Mouse (Mus musculus): ENCODE data around the gene Cep41. TPM values are rescaled to one million over a fixed set of nuclear protein-coding genes. Genes with fewer than 3 reads are reported as not detected.
A peak's percentile ranks its signal among the peaks of the same experiment; 100 is the strongest.

Cep41 gene
- polyA plus RNA-seq, 1 experiment from 2014 or later: 16.0 TPM

DNA sequence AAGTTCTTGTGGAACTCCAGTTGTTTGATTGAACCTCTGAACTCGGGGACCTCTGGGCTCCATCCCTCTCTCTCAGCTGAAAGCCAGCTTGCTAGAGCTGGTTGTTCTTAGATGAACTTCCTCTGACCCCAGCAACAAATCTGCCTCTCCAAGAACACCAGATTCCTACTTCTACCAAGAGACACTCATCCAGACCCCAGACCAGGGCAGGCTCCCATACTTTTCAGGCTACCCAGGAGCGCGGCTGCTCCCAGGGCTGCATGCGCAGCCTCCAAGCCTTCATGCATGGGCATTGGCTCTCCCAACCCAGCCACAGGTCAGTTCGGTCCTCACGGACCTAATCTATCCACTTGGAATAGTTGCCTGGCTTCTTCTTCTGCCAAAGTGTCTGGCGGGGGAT lies 29.8 kb upstream of the Cep41 start, which contains the start of gene Mest:
Gene Mest (plus strand): TSS at position 217 of the 400 bp plus-strand sequence.
- H3K4me3 ChIP-seq: no peak within 1 kb of the TSS
- peaks cover 36% of the 10 kb centered on the region for H3K4me1 ChIP-seq (replicated peaks)
- no peaks in the 10 kb centered on the region for H3K9me3 ChIP-seq
- no peak for DNase-seq (ENCODE audit: low spot score)
- 77% methylated on average over 7 of the region's 7 CpGs for WGBS
- no peaks in the 10 kb centered on the region for H3K27me3 ChIP-seq (ENCODE audit: insufficient read depth, poor library complexity, severe bottlenecking)
- H3K27ac ChIP-seq: peak within 1 kb of the TSS; percentile 64
- H3K36me3 ChIP-seq: no peaks in the 10 kb centered on the region

DNA sequence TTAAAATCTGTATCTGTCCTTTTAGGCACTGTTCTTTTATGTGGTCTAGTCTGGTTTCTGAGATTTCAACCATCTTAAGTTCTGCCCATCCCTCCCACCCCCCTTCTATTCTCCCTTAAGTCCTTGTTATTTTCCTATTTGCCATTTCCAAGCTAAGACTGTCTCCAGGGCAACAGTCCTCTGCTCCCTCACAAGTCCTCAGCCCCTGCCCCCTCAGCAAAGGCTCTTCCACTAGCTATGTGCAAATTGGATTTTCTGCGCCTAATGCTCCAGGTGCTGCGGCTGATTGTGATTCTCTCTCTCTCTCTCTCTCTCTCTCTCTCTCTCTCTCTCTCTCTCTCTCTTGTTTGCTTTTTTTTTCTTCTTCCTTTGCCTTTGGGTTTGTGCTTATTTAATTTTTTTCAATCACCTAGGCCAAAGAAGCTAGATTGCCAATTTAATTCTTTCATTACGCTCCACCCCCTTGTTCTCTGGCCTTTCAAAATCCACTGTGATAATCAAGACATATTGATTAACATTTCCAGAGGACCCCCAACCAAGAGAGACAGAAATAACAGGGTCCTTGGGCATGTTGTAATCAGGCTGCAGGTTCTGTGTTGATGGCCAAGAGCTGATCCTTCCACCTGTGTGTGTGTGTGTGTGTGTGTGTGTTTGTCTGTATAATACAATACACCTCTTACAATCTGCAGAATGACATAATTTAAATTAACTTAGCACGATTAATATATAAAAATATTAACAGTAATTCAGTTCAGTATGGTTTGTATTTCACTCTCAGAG lies 29.0 kb upstream of the Cep41 start:
- Histone ChIP-seq H3K27ac (peak overlapping the region; percentile 64), H3K36me3 (no peaks in the 10 kb centered on the region), H3K4me1 (replicated peaks) (peaks cover 36% of the 10 kb centered on the region), H3K27me3 (ENCODE audit: insufficient read depth, poor library complexity, severe bottlenecking) (no peaks in the 10 kb centered on the region), H3K4me3 (no peak overlapping the region), H3K9me3 (no peaks in the 10 kb centered on the region)
- 72% methylated on average over 4 of the region's 4 CpGs for WGBS
- DNase-seq (ENCODE audit: low spot score): no peak

- DNase-seq (ENCODE audit: low spot score): no peak
- H3K27ac ChIP-seq: no peak overlapping the region
Measured at GRCm38 (mm10) chr6:30716796-30717195, 23.2 kb upstream of the Cep41 start.

DNA sequence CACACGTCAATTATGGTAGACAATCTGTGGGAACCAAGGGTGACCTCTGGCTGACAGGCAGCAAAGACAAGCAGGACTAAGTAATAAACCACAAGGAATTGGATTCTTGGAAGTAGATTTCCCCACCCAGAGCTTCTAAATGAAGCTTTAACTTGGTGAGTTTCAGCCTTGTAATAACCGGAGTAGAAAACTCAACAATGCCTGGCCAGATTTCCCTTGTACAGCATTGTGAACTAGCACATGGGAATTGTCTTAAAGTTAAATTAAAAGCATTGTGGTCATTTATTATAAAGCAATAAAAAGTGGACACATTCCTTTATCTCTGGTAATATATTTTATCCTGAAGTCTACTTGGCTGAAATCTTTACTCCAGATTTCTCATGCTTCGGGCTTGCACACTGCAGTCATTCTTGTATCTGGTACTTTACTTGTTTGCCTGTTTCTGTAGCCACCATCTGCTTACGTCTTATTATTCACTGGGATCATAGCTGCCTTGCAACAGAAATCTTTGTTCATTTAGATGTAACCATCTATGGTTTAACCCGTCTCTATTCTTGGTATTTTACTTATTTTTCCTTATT lies 21.4 kb upstream of the Cep41 start:
- no peak overlapping the region for H3K27ac ChIP-seq
- WGBS: 91% methylated on average over 5 of the region's 5 CpGs
- H3K36me3 ChIP-seq: no peaks in the 10 kb centered on the region
- no peak overlapping the region for H3K4me3 ChIP-seq
- DNase-seq (ENCODE audit: low spot score): no peak
- H3K9me3 ChIP-seq: no peaks in the 10 kb centered on the region
- H3K27me3 ChIP-seq (ENCODE audit: insufficient read depth, poor library complexity, severe bottlenecking): 0 out of 2 replicates have a peak, but pooled peaks cover 4% of the 10 kb centered on the region
- peaks cover 25% of the 10 kb centered on the region for H3K4me1 ChIP-seq (replicated peaks)

More at GRCm38 (mm10) chr6:30716796-30717195, 23.2 kb upstream of the Cep41 start:
- Histone ChIP-seq H3K4me3 (no peak overlapping the region), H3K36me3 (no peaks in the 10 kb centered on the region), H3K4me1 (replicated peaks) (peaks cover 24% of the 10 kb centered on the region), H3K9me3 (no peaks in the 10 kb centered on the region), H3K27me3 (ENCODE audit: insufficient read depth, poor library complexity, severe bottlenecking) (no peaks in the 10 kb centered on the region)
- WGBS: 93% methylated on average over 7 of the region's 7 CpGs

DNA sequence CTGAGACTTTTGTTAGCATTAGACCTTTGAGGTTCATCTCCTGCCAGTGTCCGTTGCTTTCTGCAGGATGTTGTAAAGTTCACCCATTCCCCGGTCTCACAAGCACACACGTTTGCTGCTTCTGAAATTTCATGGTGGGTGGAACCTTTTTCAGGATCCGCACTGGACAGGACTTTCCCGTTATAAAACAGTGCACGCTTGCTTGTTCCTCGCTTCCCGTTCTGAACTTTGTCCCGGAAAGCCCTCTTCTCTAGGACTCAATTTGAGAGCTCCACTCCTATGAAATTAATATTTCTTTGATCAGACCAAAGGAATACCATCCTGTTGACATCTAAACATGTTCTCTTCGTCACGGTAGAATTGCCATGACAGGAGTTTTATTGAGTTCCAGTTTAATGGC lies 20.3 kb upstream of the Cep41 start:
- H3K4me3 ChIP-seq: no peak overlapping the region
- peaks cover 32% of the 10 kb centered on the region for H3K4me1 ChIP-seq (replicated peaks)
- WGBS: 90% methylated on average over 11 of the region's 11 CpGs
- H3K36me3 ChIP-seq: no peaks in the 10 kb centered on the region
- 0 out of 2 replicates have a peak overlapping the region, but pooled peaks have one; percentile 24 for H3K27ac ChIP-seq
- H3K9me3 ChIP-seq: no peaks in the 10 kb centered on the region
- DNase-seq (ENCODE audit: low spot score): no peak
- 0 out of 2 replicates have a peak, but pooled peaks cover 4% of the 10 kb centered on the region for H3K27me3 ChIP-seq (ENCODE audit: insufficient read depth, poor library complexity, severe bottlenecking)

DNA sequence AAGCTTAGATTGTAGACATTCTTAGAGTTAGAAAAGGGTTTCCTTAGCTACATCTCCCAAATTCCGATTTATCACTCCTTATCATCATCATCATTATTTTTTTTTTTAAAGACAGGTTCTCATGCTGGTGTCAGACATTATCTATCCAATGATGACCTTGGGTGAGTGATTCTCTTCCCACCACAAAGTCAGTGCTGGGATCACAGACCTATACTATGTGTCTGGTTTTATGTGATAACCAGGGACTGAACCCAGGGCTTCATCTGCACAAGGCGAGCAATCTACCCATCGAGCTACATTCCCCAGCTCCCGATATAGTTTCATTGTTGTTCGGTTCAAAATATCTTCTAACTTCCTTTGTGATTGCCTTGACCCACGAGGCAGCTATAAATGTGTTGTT lies 19.9 kb upstream of the Cep41 start:
- no peak for DNase-seq (ENCODE audit: low spot score)
- Histone ChIP-seq H3K4me1 (replicated peaks) (peaks cover 32% of the 10 kb centered on the region), H3K27me3 (ENCODE audit: insufficient read depth, poor library complexity, severe bottlenecking) (0 out of 2 replicates have a peak, but pooled peaks cover 4% of the 10 kb centered on the region), H3K9me3 (no peaks in the 10 kb centered on the region), H3K27ac (no peak overlapping the region), H3K4me3 (no peak overlapping the region), H3K36me3 (no peaks in the 10 kb centered on the region)
- 87% methylated on average over 6 of the region's 6 CpGs for WGBS

GRCm38 (mm10) chr6:30712484-30712883 lies 18.9 kb upstream of the Cep41 start:
- 83% methylated on average over 7 of the region's 7 CpGs for WGBS
- no peak overlapping the region for H3K4me3 ChIP-seq
- 0 out of 2 replicates have a peak, but pooled peaks cover 4% of the 10 kb centered on the region for H3K27me3 ChIP-seq (ENCODE audit: insufficient read depth, poor library complexity, severe bottlenecking)
- no peaks in the 10 kb centered on the region for H3K36me3 ChIP-seq
- peaks cover 34% of the 10 kb centered on the region for H3K4me1 ChIP-seq (replicated peaks)
- no peak overlapping the region for H3K27ac ChIP-seq
- no peak for DNase-seq (ENCODE audit: low spot score)
- H3K9me3 ChIP-seq: no peaks in the 10 kb centered on the region

DNA sequence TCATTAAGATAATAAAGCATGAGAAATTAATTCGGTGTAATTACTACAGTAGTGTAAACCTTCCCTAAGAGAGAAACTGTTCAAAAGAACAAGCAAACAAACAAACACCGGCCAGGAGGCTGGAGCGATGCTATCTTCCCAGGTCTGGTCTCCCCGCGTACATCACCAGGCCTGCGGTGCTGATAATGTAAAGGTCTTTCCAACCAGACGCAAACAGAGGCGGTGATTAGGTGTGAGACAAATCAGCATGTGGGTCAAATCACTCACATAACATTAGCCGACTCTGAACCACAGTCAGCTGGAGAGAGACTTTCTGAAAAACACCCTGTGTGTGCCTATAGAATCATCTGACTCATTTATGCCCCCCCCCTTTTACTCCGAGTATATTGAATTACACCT lies 17.8 kb upstream of the Cep41 start:
- no peak for DNase-seq (ENCODE audit: low spot score)
- WGBS: 66% methylated on average over 10 of the region's 10 CpGs
- H3K4me3 ChIP-seq: no peak overlapping the region
- H3K27ac ChIP-seq: no peak overlapping the region
- H3K27me3 ChIP-seq (ENCODE audit: insufficient read depth, poor library complexity, severe bottlenecking): 0 out of 2 replicates have a peak, but pooled peaks cover 4% of the 10 kb centered on the region
- peaks cover 39% of the 10 kb centered on the region for H3K4me1 ChIP-seq (replicated peaks)
- H3K9me3 ChIP-seq: no peaks in the 10 kb centered on the region
- H3K36me3 ChIP-seq: no peaks in the 10 kb centered on the region

DNA sequence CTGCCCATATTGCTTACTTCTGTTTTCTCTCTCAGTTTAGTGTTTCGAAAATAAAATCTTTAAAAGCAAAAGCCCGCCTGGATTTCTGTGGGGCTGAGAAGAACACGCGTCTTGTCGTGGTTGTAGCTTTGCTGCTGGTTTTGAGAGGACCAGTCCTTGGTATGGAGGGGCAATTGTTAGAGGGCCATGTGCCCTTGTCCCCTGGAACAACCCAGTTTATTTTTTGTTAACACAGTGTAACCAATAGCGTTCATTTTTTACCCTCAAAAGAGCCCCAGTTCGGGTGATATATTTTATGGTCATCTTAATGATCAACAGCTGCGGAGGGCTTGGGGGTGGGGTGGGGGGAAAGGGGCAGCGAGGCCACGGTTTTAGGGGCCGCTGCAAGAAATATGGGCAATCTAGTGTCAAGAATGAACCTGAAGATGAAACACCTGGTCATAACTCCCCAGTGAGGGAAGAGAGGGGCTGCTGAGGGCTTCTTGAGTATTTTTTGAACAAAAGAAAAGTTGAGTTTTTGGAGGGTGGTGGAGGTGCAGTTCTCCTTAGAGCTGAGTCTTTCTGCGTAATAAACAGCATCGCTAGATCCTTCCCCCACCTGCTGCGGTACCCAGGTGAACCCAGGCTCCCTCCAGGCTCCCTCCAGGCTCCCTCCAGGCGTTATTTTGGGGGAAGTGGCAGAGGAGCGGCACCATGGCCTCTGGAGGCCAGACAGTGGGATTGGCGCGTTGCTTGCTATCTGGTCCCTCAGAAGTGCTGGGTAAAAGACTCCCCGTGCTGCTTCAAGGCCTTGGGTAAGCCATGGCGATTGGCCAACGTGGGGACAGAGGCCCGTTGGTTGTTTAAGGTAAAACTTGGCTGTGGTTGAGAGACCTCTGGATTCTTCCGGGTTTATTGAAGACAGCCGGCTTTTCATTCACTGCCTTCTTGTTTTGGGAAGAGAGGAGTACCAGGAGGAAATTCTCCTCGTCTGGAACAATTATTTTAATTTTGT lies 17.1 kb upstream of the Cep41 start:
- 0 out of 2 replicates have a peak, but pooled peaks cover 4% of the 10 kb centered on the region for H3K27me3 ChIP-seq (ENCODE audit: insufficient read depth, poor library complexity, severe bottlenecking)
- no peak overlapping the region for H3K4me3 ChIP-seq
- H3K4me1 ChIP-seq (replicated peaks): peaks cover 36% of the 10 kb centered on the region
- peak overlapping the region; percentile 75 for H3K27ac ChIP-seq
- H3K36me3 ChIP-seq: no peaks in the 10 kb centered on the region
- no peaks in the 10 kb centered on the region for H3K9me3 ChIP-seq
- no peak for DNase-seq (ENCODE audit: low spot score)
- WGBS: 69% methylated on average over 25 of the region's 25 CpGs

DNA sequence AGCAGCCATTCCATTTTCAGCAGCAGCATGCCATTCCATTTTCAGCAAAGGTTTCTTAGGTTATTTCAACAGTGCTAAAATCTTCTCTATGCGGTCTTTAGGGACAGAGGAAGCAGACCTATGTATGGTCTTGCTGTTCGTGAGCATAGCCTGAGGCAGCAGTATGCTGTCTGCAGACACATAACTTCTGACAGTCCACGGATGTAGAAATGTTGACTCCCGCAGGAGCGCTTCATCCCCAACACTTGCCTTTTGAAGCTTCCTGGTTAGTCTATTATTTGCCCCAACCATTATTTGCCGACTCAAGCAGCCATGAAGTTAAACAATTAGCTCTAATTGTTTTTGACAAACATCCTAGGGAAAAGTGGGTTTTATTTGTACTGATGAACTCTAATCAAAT lies 15.6 kb upstream of the Cep41 start:
- H3K27ac ChIP-seq: peak overlapping the region; percentile 71

GRCm38 (mm10) chr6:30703977-30704602 lies 10.5 kb upstream of the Cep41 start:
- no peaks in the 10 kb centered on the region for H3K36me3 ChIP-seq
- WGBS: 84% methylated on average over 9 of the region's 9 CpGs
- H3K4me1 ChIP-seq (replicated peaks): peaks cover 20% of the 10 kb centered on the region
- H3K4me3 ChIP-seq: no peak overlapping the region
- no peak for DNase-seq (ENCODE audit: low spot score)
- H3K27me3 ChIP-seq (ENCODE audit: insufficient read depth, poor library complexity, severe bottlenecking): no peaks in the 10 kb centered on the region
- no peaks in the 10 kb centered on the region for H3K9me3 ChIP-seq
- peak overlapping the region; percentile 0; the same call in 1 of the 2 replicates for H3K27ac ChIP-seq

More for the DNA sequence above, 15.6 kb upstream of the Cep41 start:
- H3K4me1 ChIP-seq (replicated peaks): peaks cover 37% of the 10 kb centered on the region
- 0 out of 2 replicates have a peak, but pooled peaks cover 4% of the 10 kb centered on the region for H3K27me3 ChIP-seq (ENCODE audit: insufficient read depth, poor library complexity, severe bottlenecking)
- no peaks in the 10 kb centered on the region for H3K9me3 ChIP-seq
- H3K36me3 ChIP-seq: no peaks in the 10 kb centered on the region
- H3K4me3 ChIP-seq: no peak overlapping the region
- DNase-seq (ENCODE audit: low spot score): no peak
- whole genome bisulfite sequencing: 38% methylated on average over 6 of the region's 6 CpGs

DNA sequence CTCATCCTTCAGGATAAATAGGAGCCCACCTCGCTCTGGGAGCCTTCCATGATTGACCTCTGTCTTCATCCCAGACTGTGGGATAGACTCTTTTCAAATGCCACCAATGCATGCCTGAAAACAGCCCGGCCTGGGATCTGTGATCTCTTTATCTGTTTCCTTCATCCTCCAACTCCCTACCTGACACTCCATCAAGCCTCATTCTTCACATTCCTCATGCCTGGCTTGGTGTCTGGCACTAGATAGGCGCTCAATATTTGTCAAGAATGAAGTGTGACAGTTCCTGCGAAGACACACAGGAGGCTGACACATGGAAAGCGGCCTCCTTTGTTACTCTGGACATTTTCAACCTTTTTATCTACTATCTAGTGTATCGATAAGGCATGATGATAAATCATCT lies 9.9 kb upstream of the Cep41 start:
- Histone ChIP-seq H3K27ac (no peak overlapping the region), H3K9me3 (no peaks in the 10 kb centered on the region), H3K36me3 (no peaks in the 10 kb centered on the region), H3K27me3 (ENCODE audit: insufficient read depth, poor library complexity, severe bottlenecking) (no peaks in the 10 kb centered on the region), H3K4me3 (no peak overlapping the region), H3K4me1 (replicated peaks) (peaks cover 18% of the 10 kb centered on the region)
- 78% methylated on average over 6 of the region's 6 CpGs for WGBS
- DNase-seq (ENCODE audit: low spot score): no peak
